Mouse (Mus musculus): ENCODE results near the gene Agbl2.

DNA sequence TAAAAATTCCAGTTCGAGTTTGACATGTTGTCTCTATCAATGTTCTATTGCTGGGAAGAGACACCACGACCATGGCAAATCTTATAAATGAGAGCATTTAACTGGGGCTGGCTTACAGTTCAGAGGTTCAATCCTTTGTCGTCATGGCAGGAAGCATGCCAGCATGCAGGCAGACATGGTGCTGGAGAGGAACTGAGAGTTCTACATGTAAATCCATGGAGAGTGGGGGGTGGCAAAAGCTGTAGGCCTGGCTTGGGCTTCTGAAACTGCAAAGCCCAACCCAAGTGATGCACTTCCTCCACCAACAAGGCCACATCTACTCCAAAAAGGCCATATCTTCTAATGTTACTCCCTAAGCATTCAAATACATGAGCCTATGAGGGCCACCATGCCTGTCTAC is 38.4 kb downstream of the Agbl2 start:
- no peak for TF ChIP-seq EP300 (IDR thresholded peaks at IDR 0.05; ENCODE audit: insufficient read depth, low read depth, low read length)
- no peak for TF ChIP-seq POLR2A (IDR thresholded peaks at IDR 0.05; ENCODE audit: insufficient read depth, low read length)
